Mouse (Mus musculus) hindbrain, embryonic 16.5 days (tissue): ENCODE results near the gene Mum1l1. TPM values are rescaled to one million over a fixed set of nuclear protein-coding genes. Genes with fewer than 3 reads are reported as not detected.
"Not testable (repeated sequence)": the region's sequence is repeated elsewhere in the genome, so short reads cannot be mapped to it uniquely, and the experiment has no call there.

Source experiments
- ATAC-seq: fragments of 200-750 bp; cut with Nextera tagmentation; 2 replicates; pipeline ENCODE4 v1.8.0; 2017; ENCODE audit warnings: moderate TSS enrichment, moderate library complexity
- H3K27ac ChIP-seq: fragments of 300-500 bp; sonication (generic); 2 replicates; pipeline ENCODE4 v1.5.1; 2014; ENCODE audit warnings: low read depth, mild to moderate bottlenecking, control low read depth, low read length, moderate library complexity
- H3K27me3 ChIP-seq: fragments of 300-500 bp; sonication (generic); replicated peaks from 2 replicates; pipeline ENCODE4 v1.6.1; 2014; ENCODE audit warnings: low read length; ENCODE audit not compliant: control insufficient read depth, insufficient read depth
- H3K36me3 ChIP-seq: fragments of 300-500 bp; sonication (generic); 2 replicates; pipeline ENCODE4 v1.6.1; 2014; ENCODE audit warnings: mild to moderate bottlenecking, low read length, moderate library complexity, mixed read lengths; ENCODE audit not compliant: control insufficient read depth, insufficient read depth
- H3K4me1 ChIP-seq: fragments of 300-500 bp; sonication (generic); 2 replicates; pipeline ENCODE4 v1.6.1; 2014; ENCODE audit warnings: low read depth, low read length; ENCODE audit not compliant: control insufficient read depth, insufficient read depth
- H3K4me2 ChIP-seq: fragments of 300-500 bp; sonication (generic); 2 replicates; pipeline ENCODE4 v1.6.1; 2014; ENCODE audit warnings: mild to moderate bottlenecking, low read length, control low read depth, moderate library complexity
- H3K4me3 ChIP-seq: fragments of 300-500 bp; sonication (generic); 2 replicates; pipeline ENCODE4 v1.5.1; 2014; ENCODE audit warnings: mild to moderate bottlenecking, low read length, control low read depth, moderate library complexity
- H3K9ac ChIP-seq: fragments of 300-500 bp; sonication (generic); 2 replicates; pipeline ENCODE4 v1.6.1; 2014; ENCODE audit warnings: low read depth, mild to moderate bottlenecking, control low read depth, low read length, moderate library complexity
- H3K9me3 ChIP-seq: fragments of 300-500 bp; sonication (generic); 2 replicates; pipeline ENCODE4 v1.6.1; 2014; ENCODE audit warnings: mild to moderate bottlenecking, low read length, moderate library complexity; ENCODE audit not compliant: control insufficient read depth
- WGBS: fragments of 180-500 bp; shearing (Covaris S2); extraction: QIAGEN DNeasy Blood & Tissue Kit; methylation state at CpG from one replicate; pipeline ENCODE4 v1.1.7; 2014; 5-methylcytosine and 5-hydroxymethylcytosine counted together
- polyA plus RNA-seq: library from polyadenylated mRNA; unstranded; fragments of >200 nt; fragmentation: Nextera tagmentation; extraction: Ambion mirVana; gene quantifications from 2 replicates; pipeline ENCODE4 v1.2.1, GENCODE M21; 2015

The Mum1l1 gene
- polyA plus RNA-seq = 12.3 and 12.4 TPM in 2 replicates

GRCm38 (mm10) chrX:139209829-139210225, at the start of gene Mum1l1:
Gene Mum1l1, plus strand, starts transcription at chrX:139210042.
- H3K4me3 ChIP-seq = peak within 1 kb of the TSS; percentile 52
- H3K9ac ChIP-seq = peak within 1 kb of the TSS; percentile 61
- no peaks in the 10 kb centered on the region for H3K9me3 ChIP-seq
- H3K36me3 ChIP-seq = no peaks in the 10 kb centered on the region
- WGBS = 10% methylated on average over 29 of the region's 31 CpGs
- ATAC-seq = peak; percentile 89
- H3K4me2 ChIP-seq = peak within 1 kb of the TSS; percentile 69
- H3K27me3 ChIP-seq = peaks cover 3% of the 10 kb centered on the region; the same call in 1 of the 2 replicates
- no peak within 1 kb of the TSS for H3K27ac ChIP-seq
- no peaks in the 10 kb centered on the region for H3K4me1 ChIP-seq

- no peak within 1 kb of the TSS for H3K9ac ChIP-seq
- H3K36me3 ChIP-seq = no peaks in the 10 kb centered on the region
- WGBS = 91% methylated on average over 8 of the region's 8 CpGs
- no peaks in the 10 kb centered on the region for H3K9me3 ChIP-seq
- H3K4me1 ChIP-seq = no peaks in the 10 kb centered on the region
- H3K27ac ChIP-seq = no peak within 1 kb of the TSS
- H3K4me3 ChIP-seq = no peak within 1 kb of the TSS
- no peaks in the 10 kb centered on the region for H3K27me3 ChIP-seq
- H3K4me2 ChIP-seq = no peak within 1 kb of the TSS
- ATAC-seq = no peak
These were observed 30.9 kb upstream of the Mum1l1 start, which contains the start of gene 4933428M09Rik for GRCm38 (mm10) chrX:139178928-139179327. Gene 4933428M09Rik, plus strand, starts transcription at chrX:139179228.

- H3K4me1 ChIP-seq, H3K27me3 ChIP-seq, H3K4me2 ChIP-seq, H3K9me3 ChIP-seq, H3K27ac ChIP-seq, H3K9ac ChIP-seq, ATAC-seq, H3K36me3 ChIP-seq, H3K4me3 ChIP-seq: not testable (repeated sequence)
- 89% methylated on average over 3 of the region's 3 CpGs for WGBS
These were observed 18.3 kb upstream of the Mum1l1 start for GRCm38 (mm10) chrX:139191506-139191905.

GRCm38 (mm10) chrX:139194572-139195279, 15.1 kb upstream of the Mum1l1 start:
- no peaks in the 10 kb centered on the region for H3K4me1 ChIP-seq
- 50% methylated on average over 1 of the region's 1 CpGs for WGBS

GRCm38 (mm10) chrX:139209191-139209828, 532 bp upstream of the Mum1l1 start:
- H3K9ac ChIP-seq, H3K27me3 ChIP-seq, H3K36me3 ChIP-seq, H3K27ac ChIP-seq, ATAC-seq, H3K4me1 ChIP-seq, H3K9me3 ChIP-seq: not testable (repeated sequence)
- 83% methylated on average over 4 of the region's 4 CpGs for WGBS
- peak overlapping the region; percentile 52 for H3K4me3 ChIP-seq
- peak overlapping the region; percentile 69 for H3K4me2 ChIP-seq

More at GRCm38 (mm10) chrX:139194572-139195279, 15.1 kb upstream of the Mum1l1 start:
- Histone ChIP-seq H3K4me3 (no peak overlapping the region), H3K9me3 (no peaks in the 10 kb centered on the region), H3K4me2 (no peak overlapping the region), H3K9ac (no peak overlapping the region), H3K27ac (no peak overlapping the region), H3K27me3 (no peaks in the 10 kb centered on the region), H3K36me3 (no peaks in the 10 kb centered on the region)
- peak; percentile 91 for ATAC-seq

GRCm38 (mm10) chrX:139214765-139215164, 4.9 kb downstream of the Mum1l1 start:
- H3K4me3 ChIP-seq = no peak overlapping the region
- H3K4me2 ChIP-seq = no peak overlapping the region
- 67% methylated on average over 4 of the region's 4 CpGs for WGBS
- no peaks in the 10 kb centered on the region for H3K9me3 ChIP-seq
- H3K4me1 ChIP-seq = no peaks in the 10 kb centered on the region
- no peak overlapping the region for H3K9ac ChIP-seq
- H3K36me3 ChIP-seq = no peaks in the 10 kb centered on the region
- H3K27ac ChIP-seq = no peak overlapping the region
- H3K27me3 ChIP-seq = peaks cover 3% of the 10 kb centered on the region; the same call in 1 of the 2 replicates
- no peak for ATAC-seq

GRCm38 (mm10) chrX:139216409-139216808, 6.6 kb downstream of the Mum1l1 start:
- H3K36me3 ChIP-seq = no peaks in the 10 kb centered on the region
- no peaks in the 10 kb centered on the region for H3K9me3 ChIP-seq
- ATAC-seq = no peak
- no peak overlapping the region for H3K9ac ChIP-seq
- H3K27me3 ChIP-seq = 0 out of 2 replicates have a peak, but pooled peaks cover under 1% of the 10 kb centered on the region
- H3K27ac ChIP-seq = no peak overlapping the region
- peak overlapping the region; percentile 59 for H3K4me2 ChIP-seq
- no peaks in the 10 kb centered on the region for H3K4me1 ChIP-seq
- no peak overlapping the region; the same call in 1 of the 2 replicates for H3K4me3 ChIP-seq
- WGBS = 73% methylated on average over 5 of the region's 5 CpGs

- 19% methylated on average over 22 of the region's 22 CpGs for WGBS
- Histone ChIP-seq H3K9me3 (no peaks in the 10 kb centered on the region), H3K9ac (peak overlapping the region; percentile 51), H3K36me3 (no peaks in the 10 kb centered on the region), H3K4me2 (peak overlapping the region; percentile 59), H3K27me3 (no peaks in the 10 kb centered on the region), H3K4me1 (no peaks in the 10 kb centered on the region), H3K4me3 (peak overlapping the region; percentile 45), H3K27ac (no peak overlapping the region)
- peak; percentile 97 for ATAC-seq
These were observed 7.2 kb downstream of the Mum1l1 start for GRCm38 (mm10) chrX:139216991-139217593.

GRCm38 (mm10) chrX:139217776-139218175, 7.9 kb downstream of the Mum1l1 start:
- WGBS = 46% methylated on average over 10 of the region's 10 CpGs
- Histone ChIP-seq H3K4me1 (no peaks in the 10 kb centered on the region), H3K9me3 (no peaks in the 10 kb centered on the region), H3K27ac (no peak overlapping the region), H3K9ac (0 out of 2 replicates have a peak overlapping the region, but pooled peaks have one; percentile 17), H3K4me2 (peak overlapping the region; percentile 59), H3K27me3 (no peaks in the 10 kb centered on the region), H3K36me3 (no peaks in the 10 kb centered on the region), H3K4me3 (peak overlapping the region; percentile 45)
- ATAC-seq = peak; percentile 38; the same call in 1 of the 2 replicates
